Mouse (Mus musculus) E14TG2a.4 (cell line): ENCODE data around the gene Mc1r.

Experiments used
- CTCF ChIP-seq: conservative IDR thresholded peaks from 2 replicates; pipeline ENCODE4 v1.5.1; 2014; ENCODE audit warnings: low read length
- NANOG ChIP-seq: IDR thresholded peaks from 2 replicates; pipeline ENCODE4 v1.6.1; 2014; ENCODE audit warnings: borderline replicate concordance, low read length, mixed read lengths
- POU5F1 ChIP-seq: IDR thresholded peaks from 2 replicates; pipeline ENCODE4 v1.6.1; 2014; ENCODE audit warnings: low read length, borderline replicate concordance

- TF ChIP-seq CTCF (no peak), POU5F1 (no peak), NANOG (no peak)
Measured at GRCm38 (mm10) chr8:123401936-123402335, 5.0 kb upstream of the Mc1r start.
